Mouse (Mus musculus) stomach, embryonic 16.5 days (tissue): ENCODE measurements around the gene Slc12a4. TPM values are rescaled to one million over a fixed set of nuclear protein-coding genes. Genes with fewer than 3 reads are reported as not detected.
"Not testable (repeated sequence)": the region's sequence is repeated elsewhere in the genome, so short reads cannot be mapped to it uniquely, and the experiment has no call there.

Source experiments
- ATAC-seq: fragments of 200-750 bp; cut with Nextera tagmentation; 2 replicates; pipeline ENCODE4 v1.8.0; 2017; ENCODE audit warnings: moderate number of reproducible peaks, moderate TSS enrichment; ENCODE audit not compliant: insufficient read depth, low FRiP score
- H3K27ac ChIP-seq: fragments of 300-500 bp; sonication (generic); 2 replicates; pipeline ENCODE4 v1.5.1; 2014; ENCODE audit warnings: low read length
- H3K27me3 ChIP-seq: fragments of 300-500 bp; sonication (generic); 2 replicates; pipeline ENCODE4 v1.6.1; 2014; ENCODE audit warnings: low read length, control low read depth, mixed read lengths; ENCODE audit not compliant: control insufficient read depth, insufficient read depth
- H3K36me3 ChIP-seq: fragments of 300-500 bp; sonication (generic); 2 replicates; pipeline ENCODE4 v1.6.1; 2014; ENCODE audit warnings: low read length; ENCODE audit not compliant: control insufficient read depth, insufficient read depth
- H3K4me1 ChIP-seq: fragments of 300-500 bp; sonication (generic); 2 replicates; pipeline ENCODE4 v1.6.1; 2014; ENCODE audit warnings: low read length, control low read depth, mixed read lengths; ENCODE audit not compliant: control insufficient read depth, insufficient read depth
- H3K4me2 ChIP-seq: fragments of 300-500 bp; sonication (generic); 2 replicates; pipeline ENCODE4 v1.6.1; 2014; ENCODE audit warnings: low read depth, low read length, mixed read lengths
- H3K4me3 ChIP-seq: fragments of 300-500 bp; sonication (generic); replicated peaks from 2 replicates; pipeline ENCODE4 v1.5.1; 2014; ENCODE audit warnings: mild to moderate bottlenecking, low read length
- H3K9ac ChIP-seq: fragments of 300-500 bp; sonication (generic); 2 replicates; pipeline ENCODE4 v1.6.1; 2014; ENCODE audit warnings: low read length
- H3K9me3 ChIP-seq: fragments of 300-500 bp; sonication (generic); replicated peaks from 2 replicates; pipeline ENCODE4 v1.6.1; 2016; ENCODE audit warnings: low read length, control low read depth; ENCODE audit not compliant: control insufficient read depth
- WGBS: fragments of 180-500 bp; shearing (Covaris S2); extraction: QIAGEN DNeasy Blood & Tissue Kit; methylation state at CpG from one replicate; pipeline ENCODE4 v1.1.7; 2014; 5-methylcytosine and 5-hydroxymethylcytosine counted together
- polyA plus RNA-seq: library from polyadenylated mRNA; unstranded; fragments of >200 nt; fragmentation: Nextera tagmentation; extraction: Ambion mirVana; gene quantifications from 2 replicates; pipeline ENCODE4 v1.2.1, GENCODE M21; 2015

Gene Slc12a4
- polyA plus RNA-seq: 35.4 and 44.9 TPM in 2 replicates

DNA sequence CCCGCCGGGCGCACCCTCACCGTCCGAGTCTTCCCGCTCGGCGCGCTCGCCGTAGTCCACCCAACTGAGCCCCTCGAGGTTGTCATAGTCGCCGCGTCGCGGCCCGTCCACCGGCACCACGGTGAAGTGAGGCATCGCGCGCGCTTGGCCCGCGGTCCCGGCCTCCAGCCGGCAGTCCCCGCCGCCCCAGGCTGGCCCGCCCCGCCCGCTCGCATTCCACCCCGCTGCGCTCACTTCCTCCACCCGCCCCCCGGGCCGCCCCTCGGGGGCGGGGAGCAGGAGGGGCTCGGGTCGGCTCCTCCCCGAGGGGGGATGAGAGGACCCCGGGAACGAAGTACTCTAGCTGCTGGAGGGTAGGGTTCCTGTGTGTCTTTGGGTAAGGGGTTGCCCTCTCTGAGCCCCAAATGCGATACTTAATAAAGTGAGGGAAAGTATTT is at the start of gene Slc12a4:
TSS of gene Slc12a4 (minus strand) at position 193 of the 437 bp plus-strand sequence.
- H3K9ac ChIP-seq: peak within 1 kb of the TSS; percentile 91
- H3K9me3 ChIP-seq: no peaks in the 10 kb centered on the region
- under 1% methylated on average over 46 of the region's 47 CpGs for WGBS
- peak within 1 kb of the TSS; percentile 70 for H3K4me2 ChIP-seq
- no peaks in the 10 kb centered on the region for H3K27me3 ChIP-seq
- peaks cover 25% of the 10 kb centered on the region for H3K4me1 ChIP-seq
- peak within 1 kb of the TSS; percentile 96 for H3K27ac ChIP-seq
- no peaks in the 10 kb centered on the region for H3K36me3 ChIP-seq
- ATAC-seq: peak; percentile 94
- peak within 1 kb of the TSS; percentile 85 for H3K4me3 ChIP-seq

DNA sequence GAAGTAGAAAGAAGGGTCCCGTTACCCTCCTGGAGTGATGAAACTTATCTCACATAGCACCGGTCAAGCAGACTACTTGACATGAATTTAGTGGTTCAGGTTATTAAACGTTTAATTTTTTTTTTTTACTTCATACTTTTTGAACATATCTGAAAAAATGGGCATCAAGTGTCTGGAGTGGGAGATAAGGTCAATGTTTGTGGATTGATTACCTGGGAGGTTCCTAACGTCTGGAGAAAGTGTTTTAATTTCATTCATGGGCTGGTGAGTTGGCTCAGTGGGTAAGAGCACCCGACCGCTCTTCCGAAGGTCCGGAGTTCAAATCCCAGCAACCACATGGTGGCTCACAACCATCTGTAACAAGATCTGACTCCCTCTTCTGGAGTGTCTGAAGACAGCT is 46.3 kb upstream of the Slc12a4 start:
- Histone ChIP-seq H3K4me3 (peak overlapping the region; percentile 92; the same call in 1 of the 2 replicates), H3K9ac (peak overlapping the region; percentile 86), H3K4me2 (peak overlapping the region; percentile 87), H3K4me1 (peaks cover 12% of the 10 kb centered on the region)
- H3K36me3 ChIP-seq, H3K27ac ChIP-seq, ATAC-seq, H3K9me3 ChIP-seq, H3K27me3 ChIP-seq: not testable (repeated sequence)
- 73% methylated on average over 8 of the region's 8 CpGs for WGBS

DNA sequence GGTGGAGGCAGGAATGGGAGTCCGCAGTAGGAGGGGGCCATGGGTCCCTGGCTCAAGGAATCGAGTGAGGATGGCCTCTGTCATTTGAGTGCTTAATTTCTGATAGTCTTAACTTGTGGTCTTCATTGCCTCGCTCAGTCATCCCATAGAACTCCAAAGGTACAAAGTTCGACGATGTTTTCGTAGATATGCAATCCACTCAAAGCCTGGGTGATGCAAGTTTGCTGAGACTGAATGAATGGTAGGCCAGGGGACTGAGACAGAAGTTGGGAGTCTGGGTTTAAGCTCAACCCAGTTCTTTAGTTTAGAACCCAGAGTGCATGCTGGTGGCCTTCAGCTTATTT is 45.7 kb upstream of the Slc12a4 start, which contains the start of gene Ddx28:
TSS of gene Ddx28 (minus strand) at position 240 of the 344 bp plus-strand sequence.
- WGBS: 4% methylated on average over 6 of the region's 6 CpGs
- H3K27me3 ChIP-seq: no peaks in the 10 kb centered on the region
- H3K4me1 ChIP-seq: peaks cover 12% of the 10 kb centered on the region
- peak within 1 kb of the TSS; percentile 86 for H3K9ac ChIP-seq
- H3K4me3 ChIP-seq: peak within 1 kb of the TSS; percentile 92
- no peak for ATAC-seq
- H3K27ac ChIP-seq: peak within 1 kb of the TSS; percentile 53
- peak within 1 kb of the TSS; percentile 87 for H3K4me2 ChIP-seq
- H3K36me3 ChIP-seq: no peaks in the 10 kb centered on the region
- H3K9me3 ChIP-seq: no peaks in the 10 kb centered on the region

DNA sequence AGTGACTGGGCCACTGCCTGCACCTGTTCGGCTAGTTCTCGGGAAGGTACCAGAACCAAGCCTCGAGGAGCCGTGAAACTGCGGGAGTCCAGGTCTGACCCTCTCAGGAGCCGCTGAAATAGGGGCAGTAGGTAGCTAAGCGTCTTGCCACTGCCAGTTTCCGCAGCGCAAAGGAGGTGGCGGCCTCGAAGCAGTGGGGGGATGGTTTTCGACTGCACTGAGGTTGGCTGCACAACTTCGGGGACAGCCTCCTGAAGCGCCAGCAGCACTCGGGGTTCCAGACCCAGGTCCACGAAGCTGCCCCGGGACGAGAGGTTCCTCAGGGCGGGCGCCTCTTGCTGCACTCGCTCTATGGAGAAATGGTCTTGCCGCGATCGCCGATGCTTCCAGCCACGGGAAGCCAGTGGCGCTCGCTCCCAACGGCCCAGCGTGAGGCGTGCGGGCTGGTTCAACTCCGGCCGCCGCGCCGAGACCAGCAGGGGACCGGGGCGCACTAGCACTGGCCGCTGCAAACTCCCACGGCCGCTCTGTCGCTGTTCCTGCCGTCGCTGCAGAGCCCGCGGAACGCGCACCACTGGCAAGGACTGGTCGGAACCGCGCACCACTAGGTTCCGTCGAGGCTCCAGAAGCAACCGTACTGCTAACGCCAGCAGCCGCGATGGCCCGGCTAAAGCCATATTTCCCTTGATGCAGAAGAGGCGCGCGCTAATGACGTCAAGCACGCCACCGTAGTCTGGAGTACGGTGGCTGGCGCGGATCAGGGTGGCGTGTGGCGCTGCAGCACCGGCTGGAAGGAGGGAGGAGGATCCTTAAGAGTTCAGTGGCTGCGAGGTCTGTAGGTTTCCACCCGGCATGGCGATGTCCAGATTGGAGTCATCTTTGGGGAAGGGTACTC is 45.1 kb upstream of the Slc12a4 start:
- WGBS: 1% methylated on average over 74 of the region's 74 CpGs

DNA sequence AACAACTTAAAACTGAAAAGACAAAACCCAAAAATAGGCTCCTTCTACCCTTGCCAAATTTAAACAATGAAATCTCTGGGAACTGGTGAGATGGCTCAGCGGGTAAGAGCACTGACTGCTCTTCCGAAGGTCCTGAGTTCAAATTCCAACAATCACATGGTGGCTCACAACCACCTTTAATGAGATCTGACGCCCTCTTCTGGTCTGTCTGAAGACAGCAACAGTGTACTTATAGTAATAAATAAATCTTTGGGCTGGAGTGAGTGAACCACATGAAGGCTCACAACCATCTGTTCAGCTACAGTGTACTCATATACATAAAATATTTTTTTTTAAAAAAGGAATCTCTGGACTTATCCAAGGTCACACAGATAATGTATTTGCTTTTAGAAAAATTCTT is 42.0 kb upstream of the Slc12a4 start:
- WGBS: 63% methylated on average over 3 of the region's 3 CpGs
- peaks cover 12% of the 10 kb centered on the region for H3K4me1 ChIP-seq
- ATAC-seq, H3K4me3 ChIP-seq, H3K9ac ChIP-seq, H3K36me3 ChIP-seq, H3K27me3 ChIP-seq, H3K27ac ChIP-seq, H3K4me2 ChIP-seq, H3K9me3 ChIP-seq: not testable (repeated sequence)

More for the DNA sequence above, 45.1 kb upstream of the Slc12a4 start:
- H3K27me3 ChIP-seq: no peaks in the 10 kb centered on the region
- peak overlapping the region; percentile 53 for H3K27ac ChIP-seq
- H3K4me3 ChIP-seq: peak overlapping the region; percentile 92
- H3K4me2 ChIP-seq: peak overlapping the region; percentile 87
- peak; percentile 96 for ATAC-seq
- no peaks in the 10 kb centered on the region for H3K36me3 ChIP-seq
- H3K4me1 ChIP-seq: peaks cover 12% of the 10 kb centered on the region
- no peaks in the 10 kb centered on the region for H3K9me3 ChIP-seq
- peak overlapping the region; percentile 86 for H3K9ac ChIP-seq

DNA sequence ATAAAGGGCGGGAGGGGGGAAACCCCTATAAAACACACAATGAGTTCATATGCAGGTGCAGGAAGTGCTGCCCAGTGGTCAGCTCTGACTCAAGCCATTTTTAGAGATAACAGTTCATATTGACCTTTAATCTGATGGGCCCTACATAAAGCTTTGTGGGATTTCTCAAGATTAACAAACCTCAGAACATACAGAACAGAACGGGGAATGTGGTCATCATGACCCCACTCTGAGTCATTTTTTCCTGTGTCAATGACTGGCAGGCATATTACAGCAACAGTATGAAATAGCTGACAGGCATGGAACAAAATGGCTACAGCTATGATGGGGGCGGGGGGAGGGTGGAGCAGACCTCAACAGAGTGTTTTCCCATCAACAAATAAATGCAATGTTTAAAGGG is 41.2 kb upstream of the Slc12a4 start:
- peaks cover 12% of the 10 kb centered on the region for H3K4me1 ChIP-seq
- no peak overlapping the region for H3K4me2 ChIP-seq
- 68% methylated on average over 3 of the region's 3 CpGs for WGBS
- no peak overlapping the region for H3K27ac ChIP-seq
- no peak overlapping the region for H3K4me3 ChIP-seq
- no peak for ATAC-seq
- no peaks in the 10 kb centered on the region for H3K27me3 ChIP-seq
- H3K9ac ChIP-seq: no peak overlapping the region
- H3K36me3 ChIP-seq: no peaks in the 10 kb centered on the region
- H3K9me3 ChIP-seq: no peaks in the 10 kb centered on the region

DNA sequence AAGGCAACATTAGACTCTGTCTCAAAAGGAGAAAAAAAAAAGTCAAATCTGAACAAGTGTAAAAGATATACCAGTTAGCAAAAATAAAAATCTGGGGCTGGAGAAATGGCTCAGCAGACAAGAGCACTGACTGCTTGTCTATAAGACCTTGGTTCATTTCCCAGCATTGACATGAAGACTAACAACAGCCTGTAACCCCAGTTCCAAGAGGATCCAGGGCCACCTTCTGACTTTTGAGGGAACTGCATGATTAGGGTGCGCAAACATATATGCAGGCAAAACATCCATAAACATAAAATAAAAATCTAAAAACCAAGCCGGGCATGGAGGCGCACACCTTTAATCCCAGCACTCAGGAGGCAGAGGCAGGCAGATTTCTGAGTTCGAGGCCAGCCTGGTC is 40.5 kb upstream of the Slc12a4 start:
- Histone ChIP-seq H3K4me2 (no peak overlapping the region), H3K4me3 (no peak overlapping the region), H3K27me3 (no peaks in the 10 kb centered on the region), H3K36me3 (no peaks in the 10 kb centered on the region), H3K27ac (no peak overlapping the region), H3K9ac (no peak overlapping the region), H3K4me1 (peaks cover 12% of the 10 kb centered on the region), H3K9me3 (no peaks in the 10 kb centered on the region)
- ATAC-seq: no peak
- 92% methylated on average over 4 of the region's 4 CpGs for WGBS

DNA sequence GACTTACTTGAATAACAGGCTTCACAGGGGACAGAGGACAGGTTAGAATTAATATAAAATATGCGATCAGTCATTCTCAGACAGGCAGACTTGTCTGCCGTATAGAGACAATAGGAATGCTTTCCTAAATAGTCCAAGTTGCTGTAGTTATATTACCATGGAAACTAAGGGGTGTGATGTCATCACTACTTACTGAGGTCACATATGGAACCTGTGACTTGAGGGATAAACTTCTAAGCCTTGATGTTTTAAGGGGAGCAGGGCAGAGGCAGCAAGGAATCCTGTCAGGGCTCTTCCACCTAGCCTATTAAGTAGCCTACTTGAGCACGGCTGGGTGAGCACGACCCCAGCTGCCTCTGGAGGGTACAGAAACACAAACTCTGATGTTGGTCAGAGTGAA is 40.0 kb upstream of the Slc12a4 start, which contains the start of gene Dpep2nb:
TSS of gene Dpep2nb (minus strand) at position 101 of the 400 bp plus-strand sequence.
- WGBS: 69% methylated on average over 4 of the region's 4 CpGs
- no peaks in the 10 kb centered on the region for H3K36me3 ChIP-seq

DNA sequence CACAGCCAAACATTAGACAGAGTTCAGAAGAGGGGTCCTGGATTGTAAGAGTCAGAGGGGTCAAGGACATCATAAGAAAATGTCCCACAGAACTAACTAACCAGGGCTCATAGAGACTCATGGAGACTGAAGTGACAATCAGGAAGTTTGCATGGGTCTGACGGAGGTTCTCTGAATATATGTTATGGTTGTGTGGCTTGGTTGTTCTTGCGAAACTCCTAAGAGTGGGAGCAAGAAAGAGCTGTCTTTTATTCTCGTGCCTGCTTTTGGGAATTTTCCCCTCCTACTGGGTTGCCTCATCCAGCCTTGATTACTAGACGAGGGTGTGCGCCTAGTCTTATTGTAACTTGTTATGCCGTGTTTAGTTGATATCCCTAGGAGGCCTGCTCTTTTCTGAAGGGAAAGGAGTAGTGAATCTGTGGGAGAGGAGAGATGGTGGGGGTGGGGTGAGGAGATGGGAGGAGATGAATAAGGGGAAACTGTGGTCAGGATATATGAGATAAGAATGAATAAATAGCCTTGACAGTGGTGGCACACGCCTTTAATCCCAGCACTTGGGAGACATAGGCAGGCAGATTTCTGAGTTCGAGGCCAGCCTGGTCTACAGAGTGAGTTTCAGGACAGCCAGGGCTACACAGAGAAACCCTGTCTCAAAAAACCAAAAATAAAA is 38.8 kb upstream of the Slc12a4 start:
- 78% methylated on average over 8 of the region's 8 CpGs for WGBS
- Histone ChIP-seq H3K9ac (no peak overlapping the region), H3K36me3 (no peaks in the 10 kb centered on the region), H3K27ac (no peak overlapping the region), H3K4me3 (no peak overlapping the region), H3K4me2 (no peak overlapping the region), H3K4me1 (peaks cover 2% of the 10 kb centered on the region; the same call in 1 of the 2 replicates), H3K9me3 (no peaks in the 10 kb centered on the region), H3K27me3 (no peaks in the 10 kb centered on the region)
- no peak for ATAC-seq

More for the DNA sequence above, 40.0 kb upstream of the Slc12a4 start, which contains the start of gene Dpep2nb:
- Histone ChIP-seq H3K27ac (no peak within 1 kb of the TSS), H3K9me3 (no peaks in the 10 kb centered on the region), H3K4me3 (no peak within 1 kb of the TSS), H3K9ac (no peak within 1 kb of the TSS), H3K27me3 (no peaks in the 10 kb centered on the region), H3K4me1 (peaks cover 12% of the 10 kb centered on the region), H3K4me2 (no peak within 1 kb of the TSS)
- no peak for ATAC-seq
